Comparison of ENCODE assay signal across 9 mouse cellular contexts in genomic region chr12:81844572-81844971, GRCm38 (mm10). TPM values are rescaled to one million over a fixed set of nuclear protein-coding genes. Genes with fewer than 3 reads are reported as not detected.
A peak's percentile ranks its signal among the peaks of the same experiment; 100 is the strongest.
DNase-seq lines count a peak whose midpoint lies in the region; ATAC-seq lines count a peak whose summit lies in the region.
"Had no signal": no experiment of that assay in that cellular context is flagged by ENCODE, and none has a peak within 500 bp of the region (broad histone marks: within the 10 kb centered on the region; RNA-seq: fewer than 3 reads in every experiment).

No protein-coding gene starts in this region.

- H3K9ac ChIP-seq in kidney, embryonic 14.5 days (ENCODE audit: low read depth, low read length), result no peak overlapping the region
- H3K9ac ChIP-seq in embryonic facial prominence, embryonic 15.5 days, result no peak overlapping the region
- no peak overlapping the region for H3K9ac ChIP-seq in intestine, embryonic 15.5 days
- H3K9ac ChIP-seq in midbrain, embryonic 14.5 days (replicated peaks; ENCODE audit: low read length), result no peak overlapping the region

- H3K9me3 ChIP-seq in kidney, embryonic 14.5 days (ENCODE audit: control insufficient read depth, low read length), result no peaks in the 10 kb centered on the region
- H3K9me3 ChIP-seq in embryonic facial prominence, embryonic 15.5 days (replicated peaks), result no peaks in the 10 kb centered on the region
- H3K9me3 ChIP-seq in intestine, embryonic 15.5 days, result no peaks in the 10 kb centered on the region
- no peaks in the 10 kb centered on the region for H3K9me3 ChIP-seq in midbrain, embryonic 14.5 days (ENCODE audit: control insufficient read depth, low read length)

- WGBS in kidney, embryonic 14.5 days, result 39% methylated on average over 13 of the region's 13 CpGs
- 28% methylated on average over 13 of the region's 13 CpGs for WGBS in embryonic facial prominence, embryonic 15.5 days
- WGBS in intestine, embryonic 15.5 days, result 37% methylated on average over 13 of the region's 13 CpGs
- WGBS in midbrain, embryonic 14.5 days, result 51% methylated on average over 13 of the region's 13 CpGs

- H3K36me3 ChIP-seq in kidney, embryonic 14.5 days (ENCODE audit: control insufficient read depth, insufficient read depth, low read length), result no peaks in the 10 kb centered on the region
- H3K36me3 ChIP-seq in embryonic facial prominence, embryonic 15.5 days, result no peaks in the 10 kb centered on the region
- H3K36me3 ChIP-seq in intestine, embryonic 15.5 days, result no peaks in the 10 kb centered on the region
- no peaks in the 10 kb centered on the region for H3K36me3 ChIP-seq in midbrain, embryonic 14.5 days (ENCODE audit: control insufficient read depth, insufficient read depth, low read length)

- H3K4me2 ChIP-seq in kidney, embryonic 14.5 days (replicated peaks; ENCODE audit: low read depth, low read length), result peak overlapping the region; percentile 38
- peak overlapping the region; percentile 39 for H3K4me2 ChIP-seq in embryonic facial prominence, embryonic 15.5 days (replicated peaks)
- peak overlapping the region; percentile 42 for H3K4me2 ChIP-seq in intestine, embryonic 15.5 days (replicated peaks)
- H3K4me2 ChIP-seq in midbrain, embryonic 14.5 days (ENCODE audit: low read length), result peak overlapping the region; percentile 34

- H3K4me1 ChIP-seq in kidney, embryonic 14.5 days (ENCODE audit: control insufficient read depth, insufficient read depth, low read length), result peaks cover 15% of the 10 kb centered on the region; the same call in 1 of the 2 replicates
- H3K4me1 ChIP-seq in embryonic facial prominence, embryonic 15.5 days, result peaks cover 34% of the 10 kb centered on the region
- peaks cover 6% of the 10 kb centered on the region; the same call in 1 of the 2 replicates for H3K4me1 ChIP-seq in intestine, embryonic 15.5 days (replicated peaks)
- peaks cover 9% of the 10 kb centered on the region for H3K4me1 ChIP-seq in midbrain, embryonic 14.5 days (ENCODE audit: control insufficient read depth, insufficient read depth, low read length)

- H3K4me3 ChIP-seq in kidney, embryonic 14.5 days (ENCODE audit: low read length), result no peak overlapping the region; the same call in 1 of the 2 replicates
- peak overlapping the region; percentile 13 for H3K4me3 ChIP-seq in embryonic facial prominence, embryonic 15.5 days (replicated peaks)
- no peak overlapping the region for H3K4me3 ChIP-seq in intestine, embryonic 15.5 days (replicated peaks)
- H3K4me3 ChIP-seq in midbrain, embryonic 14.5 days (replicated peaks; ENCODE audit: low read depth, low read length), result no peak overlapping the region

- H3K27me3 ChIP-seq in kidney, embryonic 14.5 days (ENCODE audit: control insufficient read depth, insufficient read depth, low read length), result no peaks in the 10 kb centered on the region
- H3K27me3 ChIP-seq in embryonic facial prominence, embryonic 15.5 days, result no peaks in the 10 kb centered on the region
- no peaks in the 10 kb centered on the region for H3K27me3 ChIP-seq in intestine, embryonic 15.5 days (replicated peaks)
- no peaks in the 10 kb centered on the region for H3K27me3 ChIP-seq in midbrain, embryonic 14.5 days (ENCODE audit: control insufficient read depth, insufficient read depth, low read length)

- no peak for DNase-seq in kidney, adult 9 months
- no peak for DNase-seq in midbrain, embryonic 14.5 days
- no peak for DNase-seq in adrenal gland, postnatal 10 days
- no peak for DNase-seq in gastrocnemius, postnatal 4 days (ENCODE audit: low spot score in 2 of 2)
- no peak for DNase-seq in gastrocnemius, postnatal 25 days
- DNase-seq: cerebellum, postnatal 36 days had no signal

- no peak overlapping the region for H3K27ac ChIP-seq in kidney, embryonic 14.5 days (ENCODE audit: low read depth, low read length)
- peak overlapping the region; percentile 58 for H3K27ac ChIP-seq in embryonic facial prominence, embryonic 15.5 days (replicated peaks)
- no peak overlapping the region for H3K27ac ChIP-seq in intestine, embryonic 15.5 days
- no peak overlapping the region for H3K27ac ChIP-seq in midbrain, embryonic 14.5 days (replicated peaks; ENCODE audit: low read depth, low read length)

- ATAC-seq in kidney, embryonic 14.5 days (ENCODE audit: low FRiP score, low TSS enrichment), result peak; percentile 26; the same call in 1 of the 2 replicates
- ATAC-seq in embryonic facial prominence, embryonic 15.5 days (ENCODE audit: insufficient number of reproducible peaks, low FRiP score, low TSS enrichment, low read depth), result no peak; the same call in 1 of the 2 replicates
- ATAC-seq in intestine, embryonic 15.5 days, result peak; percentile 42; the same call in 1 of the 2 replicates
- no peak for ATAC-seq in midbrain, embryonic 14.5 days (ENCODE audit: low FRiP score, low TSS enrichment)

RNA-seq across cellular contexts. Expression of gene Pcnx, which starts 15.3 kb away (rescaled TPM):
- 13.2 and 19.5 TPM in 2 replicates for polyA plus RNA-seq in kidney, embryonic 14.5 days (2014; fragmentation: Nextera tagmentation; extraction: Ambion mirVana)
- polyA plus RNA-seq in embryonic facial prominence, embryonic 15.5 days (2015; fragmentation: Nextera tagmentation; extraction: Ambion mirVana), result 11.0 and 12.4 TPM in 2 replicates
- polyA plus RNA-seq in intestine, embryonic 15.5 days (2015; fragmentation: Nextera tagmentation; extraction: Ambion mirVana), result 6.8 and 11.6 TPM in 2 replicates
- polyA plus RNA-seq in midbrain, embryonic 14.5 days (2014; fragmentation: Nextera tagmentation; extraction: Ambion mirVana), result 9.0 and 16.5 TPM in 2 replicates
- 10 to 100 TPM; 46.5 to 52.0 TPM for total RNA-seq in adrenal gland, postnatal 10 days (2021)
- 10 to 100 TPM; 56.4 to 66.9 TPM for total RNA-seq in gastrocnemius, postnatal 4 days (2021)
- 10 to 100 TPM; 34.2 to 38.5 TPM for total RNA-seq in gastrocnemius, postnatal 25 days (2021)

Comparison
In these comparisons a context has a peak if more than half of its experiments do, and no peak if none do; other contexts are left out.
1. ATAC-seq: peak in kidney, embryonic 14.5 days (single experiment) and intestine, embryonic 15.5 days (single experiment); none in embryonic facial prominence, embryonic 15.5 days (single experiment) and midbrain, embryonic 14.5 days (single experiment).
2. Peak in every context shown above with its lines, with median percentiles within 50 percentile points of each other: H3K4me2 ChIP-seq.